Mouse (Mus musculus) myocyte (in vitro differentiated cells): Measurements from ENCODE around the gene Gpr180. TPM values are rescaled to one million over a fixed set of nuclear protein-coding genes. Genes with fewer than 3 reads are reported as not detected.

Experiments used
- H3K27me3 ChIP-seq: one replicate; pipeline ENCODE4 v1.6.1; 2011; ENCODE audit not compliant: control insufficient read depth, insufficient read depth, insufficient read length
- H3K36me3 ChIP-seq: one replicate; pipeline ENCODE4 v1.6.1; 2011; ENCODE audit not compliant: control insufficient read depth, insufficient read depth
- H3K4me2 ChIP-seq: one replicate; pipeline ENCODE4 v1.6.1; 2011; ENCODE audit warnings: low read depth, control low read depth
- H3K4me3 ChIP-seq: one replicate; pipeline ENCODE4 v1.5.1; 2011; ENCODE audit warnings: mild to moderate bottlenecking, control low read depth, moderate library complexity
- H3K79me2 ChIP-seq: one replicate; pipeline ENCODE4 v1.6.1; 2011; ENCODE audit not compliant: control insufficient read depth, insufficient read depth
- H3ac ChIP-seq: one replicate; pipeline ENCODE4 v1.6.1; 2011; ENCODE audit not compliant: control insufficient read depth, insufficient read length
- CEBPB ChIP-seq: IDR thresholded peaks from 2 replicates; pipeline ENCODE4 v1.6.1; 2011; ENCODE audit warnings: mild to moderate bottlenecking, moderate library complexity; ENCODE audit not compliant: poor library complexity, insufficient read depth, severe bottlenecking
- E2F4 ChIP-seq: IDR thresholded peaks from one replicate; pipeline ENCODE4 v1.6.1; 2011; ENCODE audit warnings: mild to moderate bottlenecking, control low read depth, moderate library complexity; ENCODE audit not compliant: insufficient read depth
- MAX ChIP-seq: IDR thresholded peaks from one replicate; pipeline ENCODE4 v1.6.1; 2011; ENCODE audit warnings: low read depth, mild to moderate bottlenecking, control low read depth
- MYOD1 ChIP-seq, 3 experiments: IDR thresholded peaks; one replicate each; pipeline ENCODE4 v1.6.1; 2011; ENCODE audit warnings: control low read depth in 2 of 3, low read depth in 2 of 3, mild to moderate bottlenecking in 2 of 3, moderate library complexity in 1 of 3; ENCODE audit not compliant: insufficient read length in 2 of 3, control insufficient read depth in 1 of 3
- MYOG ChIP-seq, 3 experiments: IDR thresholded peaks; one replicate each; pipeline ENCODE4 v1.6.1; 2011; ENCODE audit warnings: control low read depth in 2 of 3, low read depth in 2 of 3, mild to moderate bottlenecking in 2 of 3; ENCODE audit not compliant: insufficient read length in 2 of 3, control insufficient read depth in 1 of 3, insufficient read depth in 1 of 3
- POLR2A ChIP-seq: IDR thresholded peaks from one replicate; pipeline ENCODE4 v1.6.1; 2011; ENCODE audit warnings: low read depth, mild to moderate bottlenecking, control low read depth, moderate library complexity; ENCODE audit not compliant: insufficient read length
- POLR2AphosphoS2 ChIP-seq: IDR thresholded peaks from one replicate; pipeline ENCODE4 v1.6.1; 2011; ENCODE audit warnings: low read depth, control low read depth; ENCODE audit not compliant: insufficient read length
- REST ChIP-seq: IDR thresholded peaks from one replicate; pipeline ENCODE4 v1.6.1; 2011; ENCODE audit warnings: mild to moderate bottlenecking, control low read depth, moderate library complexity; ENCODE audit not compliant: insufficient read depth, insufficient read length
- SRF ChIP-seq: IDR thresholded peaks from one replicate; pipeline ENCODE4 v1.6.1; 2011; ENCODE audit warnings: low read depth; ENCODE audit not compliant: control insufficient read depth, insufficient read length
- TCF12 ChIP-seq: IDR thresholded peaks from one replicate; pipeline ENCODE4 v1.6.1; 2011; ENCODE audit warnings: mild to moderate bottlenecking, control low read depth; ENCODE audit not compliant: poor library complexity, insufficient read depth, severe bottlenecking
- TCF3 ChIP-seq: IDR thresholded peaks from one replicate; pipeline ENCODE4 v1.6.1; 2011; ENCODE audit warnings: low read depth, control low read depth; ENCODE audit not compliant: insufficient read length
- USF1 ChIP-seq: IDR thresholded peaks from one replicate; pipeline ENCODE4 v1.6.1; 2011; ENCODE audit warnings: low read depth, mild to moderate bottlenecking, control low read depth, moderate library complexity
- polyA plus RNA-seq: library from polyadenylated mRNA; unstranded; fragments of >200 nt; fragmentation: generic; extraction: Trizol; gene quantifications from one replicate; pipeline ENCODE4 v1.2.1, GENCODE M21; 2012; ENCODE audit warnings: missing spikeins

The Gpr180 gene
- polyA plus RNA-seq, 1 experiment = 15.8 TPM

DNA sequence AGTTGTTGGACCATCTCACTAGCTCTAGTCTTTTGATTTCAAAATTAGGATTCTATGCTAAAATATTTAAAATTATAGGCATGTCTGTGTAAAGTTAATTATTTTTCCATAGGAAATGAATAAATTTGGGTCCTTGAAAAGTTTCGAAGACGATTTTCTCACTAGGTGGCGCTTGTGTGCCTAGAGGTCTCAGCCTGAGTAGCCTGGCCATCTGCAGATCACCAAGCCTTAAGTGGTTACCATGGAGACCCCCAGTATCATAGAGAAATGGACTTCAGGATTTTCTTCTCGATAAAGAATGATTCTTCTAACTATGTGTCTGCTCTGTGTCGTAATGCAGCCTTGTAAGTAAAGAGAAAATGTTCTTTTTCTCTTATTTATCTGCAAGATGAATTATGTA lies 72.7 kb downstream of the Gpr180 start:
- no peaks in the 10 kb centered on the region for H3K36me3 ChIP-seq
- H3ac ChIP-seq = no peak overlapping the region
- H3K79me2 ChIP-seq = no peaks in the 10 kb centered on the region
- no peak overlapping the region for H3K4me3 ChIP-seq
- TF ChIP-seq CEBPB = no peak
- TF ChIP-seq MAX = no peak
- no peak for TF ChIP-seq TCF12
- no peak for TF ChIP-seq POLR2AphosphoS2
- TF ChIP-seq MYOG (IDR thresholded peaks at IDR 0.05; ENCODE audit: control insufficient read depth in 1 of 3, insufficient read depth in 1 of 3, insufficient read length in 2 of 3, low read depth in 2 of 3) = no peak
- TF ChIP-seq E2F4 = no peak
- TF ChIP-seq POLR2A = no peak
- TF ChIP-seq SRF = no peak
- TF ChIP-seq USF1 = no peak
- no peak for TF ChIP-seq REST
- TF ChIP-seq MYOD1 (IDR thresholded peaks at IDR 0.05; ENCODE audit: control insufficient read depth in 1 of 3, insufficient read length in 2 of 3, low read depth in 2 of 3) = no peak
- no peak for TF ChIP-seq TCF3
- no peaks in the 10 kb centered on the region for H3K27me3 ChIP-seq
- H3K4me2 ChIP-seq = no peak overlapping the region

DNA sequence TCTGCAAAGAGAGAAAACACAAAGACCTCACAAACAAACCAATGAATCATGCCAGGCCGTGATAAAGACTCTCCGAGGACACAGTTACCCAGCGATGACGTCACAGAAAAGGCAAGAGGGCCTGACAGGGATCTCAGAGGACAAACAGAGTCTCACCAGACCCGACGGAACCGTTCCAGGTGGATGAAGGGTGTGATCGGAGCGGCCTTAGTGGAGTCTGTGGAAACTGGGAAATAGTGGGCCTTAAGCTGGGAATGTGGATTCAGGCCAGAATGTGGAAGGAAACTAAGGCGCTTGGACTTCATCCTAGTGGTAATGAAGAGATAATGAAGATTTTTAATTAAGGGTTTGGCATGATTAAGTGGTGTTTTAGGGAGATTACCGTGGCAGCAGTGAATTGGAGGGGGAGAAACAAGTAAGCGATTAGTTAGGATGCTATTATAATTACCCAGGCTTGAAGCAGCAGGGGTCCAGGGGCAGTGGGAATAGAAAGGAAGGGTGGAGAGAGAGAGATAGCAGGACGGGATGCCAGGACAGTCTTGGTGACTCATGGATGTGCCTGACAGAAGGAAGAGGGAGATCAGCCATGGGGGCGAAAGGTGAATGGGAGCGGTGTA lies 75.3 kb downstream of the Gpr180 start:
- Histone ChIP-seq H3K79me2 (no peaks in the 10 kb centered on the region), H3K27me3 (no peaks in the 10 kb centered on the region), H3K4me3 (no peak overlapping the region), H3K36me3 (no peaks in the 10 kb centered on the region), H3ac (no peak overlapping the region), H3K4me2 (no peak overlapping the region)
- TF ChIP-seq TCF12 (no peak), SRF (no peak), USF1 (no peak), MYOG (IDR thresholded peaks at IDR 0.05; ENCODE audit: control insufficient read depth in 1 of 3, insufficient read depth in 1 of 3, insufficient read length in 2 of 3, low read depth in 2 of 3) (no peak), TCF3 (no peak), REST (no peak), E2F4 (no peak), MAX (no peak), CEBPB (no peak), MYOD1 (IDR thresholded peaks at IDR 0.05; ENCODE audit: control insufficient read depth in 1 of 3, insufficient read length in 2 of 3, low read depth in 2 of 3) (no peak), POLR2A (no peak)

Other genes starting within 250 kb of the Gpr180 start
- 0.01 TPM for gene Dct, start 84.9 kb upstream of the Gpr180 start, polyA plus RNA-seq
- 10.0 TPM for gene Tgds, start 4.4 kb upstream of the Gpr180 start, polyA plus RNA-seq
- gene Sox21, start 99.9 kb downstream of the Gpr180 start, polyA plus RNA-seq = not detected
- gene Gm9376, start 129.8 kb downstream of the Gpr180 start, polyA plus RNA-seq = not detected